Mouse (Mus musculus) activated CD4-positive, CD25-positive, alpha-beta regulatory T cell (primary cell): ENCODE data around the gene Arrb1. TPM values are rescaled to one million over a fixed set of nuclear protein-coding genes. Genes with fewer than 3 reads are reported as not detected.

Source experiments
- polyA plus RNA-seq, 2 experiments: library from polyadenylated mRNA; unstranded; fragments of 100-300 nt; shearing (Covaris generic); gene quantifications; one replicate each; pipeline ENCODE4 v1.2.1; 2017

The Arrb1 gene
- 10 to 100 TPM; 10.5 to 13.8 TPM for polyA plus RNA-seq

DNA sequence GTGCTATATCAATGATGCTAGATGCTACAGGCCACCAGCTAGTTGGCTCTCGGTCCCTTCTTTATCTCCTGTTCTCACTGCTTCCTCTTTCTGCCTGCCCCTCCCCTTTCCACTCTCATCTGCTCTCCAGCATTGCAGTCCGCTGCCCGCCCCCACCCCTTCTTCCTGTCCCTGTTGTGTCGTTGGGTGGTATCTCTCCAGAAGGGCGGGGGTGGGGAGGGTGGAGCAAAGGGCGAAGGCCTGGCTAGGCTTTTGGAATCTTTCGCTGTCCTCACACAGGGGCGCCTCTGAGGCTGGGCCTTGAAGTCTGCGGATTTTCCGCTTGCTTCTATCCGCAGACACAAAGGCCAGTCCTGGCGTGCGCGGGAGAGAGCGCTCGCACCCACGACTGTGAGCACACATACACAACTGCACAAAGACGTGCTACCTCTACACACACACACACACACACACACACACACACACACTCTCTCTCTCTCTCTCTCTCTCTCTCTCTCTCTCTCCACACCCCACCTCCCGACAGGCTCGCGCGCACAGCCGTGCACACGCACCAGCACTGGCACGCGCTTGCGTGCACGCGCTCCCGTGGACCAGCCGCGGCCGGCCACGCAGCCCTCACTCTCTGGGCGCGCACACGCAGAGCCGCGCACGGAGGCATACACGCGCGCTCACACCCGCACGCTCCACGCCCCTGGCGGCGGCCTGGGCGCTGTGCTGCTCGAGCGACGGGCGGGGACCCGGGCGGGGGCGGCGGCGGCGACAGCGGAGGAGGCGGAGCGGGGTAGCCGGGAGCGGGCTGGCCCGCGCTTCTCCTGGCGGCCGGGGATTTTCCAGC is at the start of gene Arrb1:
Gene Arrb1, plus strand, starts transcription at position 566 of the 835 bp plus-strand sequence.

GRCm38 (mm10) chr7:99626376-99627270 is 91.4 kb downstream of the Arrb1 start, which contains the start of gene Tpbgl:
TSS of gene Tpbgl (minus strand) at chr7:99627103.

Other genes with a start within 250 kb of the Arrb1 start
- not detected for gene Serpinh1, start 182.2 kb upstream of the Arrb1 start, polyA plus RNA-seq
- 10 to 100 TPM in 1 of 2 experiments, 1 to 10 TPM in 1; 8.4 to 28.4 TPM for gene Gdpd5, start 154.1 kb upstream of the Arrb1 start, polyA plus RNA-seq
- 1 to 10 TPM; 1.5 to 5.8 TPM for gene Klhl35, start 69.5 kb upstream of the Arrb1 start, polyA plus RNA-seq
- gene Rps3, start 51.7 kb upstream of the Arrb1 start, polyA plus RNA-seq = 1,000 to 10,000 TPM; 1,095 to 1,751 TPM
- gene Tpbgl, start 91.6 kb downstream of the Arrb1 start, polyA plus RNA-seq = under 1 TPM; 0.11 to 0.98 TPM
- under 1 TPM; 0.24 to 0.81 TPM for gene Slco2b1, start 175.9 kb downstream of the Arrb1 start, polyA plus RNA-seq
- gene Olfr520, start 194.8 kb downstream of the Arrb1 start, polyA plus RNA-seq = not detected
- gene Olfr521, start 228.0 kb downstream of the Arrb1 start, polyA plus RNA-seq = not detected